In genomic region chr2:163016916-163017743, GRCm38 (mm10) we compare ENCODE assay signal across 8 mouse cellular contexts. TPM values are rescaled to one million over a fixed set of nuclear protein-coding genes. Genes with fewer than 3 reads are reported as not detected.
A peak's percentile ranks its signal among the peaks of the same experiment; 100 is the strongest.
DNase-seq lines count a peak whose midpoint lies in the region; ATAC-seq and TF ChIP-seq lines count a peak whose summit lies in the region.

Ift52 (plus strand) TSS chr2:163017354.

- peak; percentile 96 for DNase-seq in A20 (ENCODE audit: low read depth, low spot score)
- DNase-seq in heart, adult 9 months (ENCODE audit: low spot score in 2 of 2): peak; percentile 87 to 90
- peak; percentile 47 to 87 for DNase-seq in monocyte, adult 2 months (ENCODE audit: low read depth in 1 of 2, low spot score in 2 of 2)
- DNase-seq in spleen, postnatal 36 days (ENCODE audit: low spot score in 2 of 2): peak; percentile 86 to 89

- no peak for TF ChIP-seq CTCF in bone marrow macrophage, adult 2 months (IDR thresholded peaks at IDR 0.05; ENCODE audit: low read depth, low read length)
- TF ChIP-seq CTCF in embryonic fibroblast, embryonic 13.5 days (IDR thresholded peaks at IDR 0.05; ENCODE audit: borderline replicate concordance, insufficient read depth, low read length): no peak

- H3K4me2 ChIP-seq in kidney, embryonic 14.5 days (replicated peaks; ENCODE audit: low read depth, low read length): peak within 1 kb of the TSS; percentile 62
- H3K4me2 ChIP-seq in limb, embryonic 15.5 days: peak within 1 kb of the TSS; percentile 55

- H3K27ac ChIP-seq in bone marrow macrophage, adult 2 months (ENCODE audit: insufficient read depth, low read depth, low read length): peak within 1 kb of the TSS; percentile 70
- peak within 1 kb of the TSS; percentile 39; the same call in 1 of the 2 replicates for H3K27ac ChIP-seq in embryonic fibroblast, embryonic 13.5 days (ENCODE audit: insufficient read depth, low read length)
- peak within 1 kb of the TSS; percentile 45; the same call in 1 of the 2 replicates for H3K27ac ChIP-seq in kidney, embryonic 14.5 days (ENCODE audit: low read depth, low read length)
- peak within 1 kb of the TSS; percentile 86 for H3K27ac ChIP-seq in limb, embryonic 15.5 days

- under 1% methylated on average over 57 of the region's 57 CpGs for WGBS in kidney, embryonic 14.5 days
- under 1% methylated on average over 57 of the region's 57 CpGs for WGBS in limb, embryonic 15.5 days

- no peaks in the 10 kb centered on the region for H3K9me3 ChIP-seq in kidney, embryonic 14.5 days (ENCODE audit: control insufficient read depth, low read length)
- no peaks in the 10 kb centered on the region for H3K9me3 ChIP-seq in limb, embryonic 15.5 days

- H3K27me3 ChIP-seq in kidney, embryonic 14.5 days (ENCODE audit: control insufficient read depth, insufficient read depth, low read length): no peaks in the 10 kb centered on the region
- no peaks in the 10 kb centered on the region for H3K27me3 ChIP-seq in limb, embryonic 15.5 days

- peaks cover 6% of the 10 kb centered on the region for H3K4me1 ChIP-seq in bone marrow macrophage, adult 2 months (ENCODE audit: control insufficient read depth, insufficient read depth, low read length)
- H3K4me1 ChIP-seq in embryonic fibroblast, embryonic 13.5 days (ENCODE audit: control insufficient read depth, insufficient read depth, low read length): 0 out of 2 replicates have a peak, but pooled peaks cover 3% of the 10 kb centered on the region
- H3K4me1 ChIP-seq in kidney, embryonic 14.5 days (ENCODE audit: control insufficient read depth, insufficient read depth, low read length): peaks cover 5% of the 10 kb centered on the region; the same call in 1 of the 2 replicates
- H3K4me1 ChIP-seq in limb, embryonic 15.5 days: peaks cover 8% of the 10 kb centered on the region

- peak within 1 kb of the TSS; percentile 94 for H3K4me3 ChIP-seq in bone marrow macrophage, adult 2 months (ENCODE audit: insufficient read depth, low read length)
- H3K4me3 ChIP-seq in embryonic fibroblast, embryonic 13.5 days (ENCODE audit: insufficient read depth, low read length): peak within 1 kb of the TSS; percentile 72
- H3K4me3 ChIP-seq in kidney, embryonic 14.5 days (ENCODE audit: low read length): peak within 1 kb of the TSS; percentile 64
- H3K4me3 ChIP-seq in limb, embryonic 15.5 days: peak within 1 kb of the TSS; percentile 99

- H3K9ac ChIP-seq in kidney, embryonic 14.5 days (ENCODE audit: low read depth, low read length): peak within 1 kb of the TSS; percentile 66
- peak within 1 kb of the TSS; percentile 69 for H3K9ac ChIP-seq in limb, embryonic 15.5 days

- no peaks in the 10 kb centered on the region for H3K36me3 ChIP-seq in kidney, embryonic 14.5 days (ENCODE audit: control insufficient read depth, insufficient read depth, low read length)
- H3K36me3 ChIP-seq in limb, embryonic 15.5 days: no peaks in the 10 kb centered on the region

- ATAC-seq in kidney, embryonic 14.5 days (ENCODE audit: low FRiP score, low TSS enrichment): peak; percentile 98
- ATAC-seq in limb, embryonic 15.5 days (ENCODE audit: insufficient number of reproducible peaks, low FRiP score, low TSS enrichment, low read depth): peak; percentile 89

- TF ChIP-seq POLR2A in bone marrow macrophage, adult 2 months (IDR thresholded peaks at IDR 0.05; ENCODE audit: borderline replicate concordance, low read depth, low read length): no peak
- peak; percentile 50 for TF ChIP-seq POLR2A in embryonic fibroblast, embryonic 13.5 days (IDR thresholded peaks at IDR 0.05; ENCODE audit: low read depth, low read length)

RNA-seq across cellular contexts. Expression of gene Ift52, which starts in this region (rescaled TPM):
- polyA plus RNA-seq in bone marrow macrophage, adult 2 months (2012; ENCODE audit: insufficient read depth, insufficient read length, missing spikeins): 37.9 and 49.7 TPM in 2 replicates
- polyA plus RNA-seq in embryonic fibroblast, embryonic 13.5 days (2011; ENCODE audit: insufficient read length, low read depth, missing spikeins): 55.8 and 60.1 TPM in 2 replicates
- polyA plus RNA-seq in kidney, embryonic 14.5 days (2014; fragmentation: Nextera tagmentation; extraction: Ambion mirVana): 43.4 and 56.0 TPM in 2 replicates
- polyA plus RNA-seq in limb, embryonic 15.5 days (2015; fragmentation: Nextera tagmentation; extraction: Ambion mirVana): 40.8 and 46.8 TPM in 2 replicates

Comparison
In these comparisons a context has a peak if more than half of its experiments do, and no peak if none do; other contexts are left out.
1. Peak in every context shown above with its lines: DNase-seq, ATAC-seq, H3K4me3 ChIP-seq and H3K27ac ChIP-seq.